Mouse (Mus musculus) liver, postnatal 0 days (tissue): ENCODE data around the gene Edn2. TPM values are rescaled to one million over a fixed set of nuclear protein-coding genes. Genes with fewer than 3 reads are reported as not detected.

Experiments
- ATAC-seq: fragments of 200-750 bp; cut with Nextera tagmentation; 2 replicates; pipeline ENCODE4 v1.8.0; 2017; ENCODE audit warnings: mild to moderate bottlenecking, moderate library complexity
- DNase-seq: peaks from one replicate; pipeline ENCODE4 v3.0.0-alpha.2; 2016
- H3K27ac ChIP-seq: fragments of 300-500 bp; sonication (generic); 2 replicates; pipeline ENCODE4 v1.5.1; 2014; ENCODE audit warnings: antibody characterized with exemption, moderate library complexity, mild to moderate bottlenecking, low read depth
- H3K27me3 ChIP-seq: fragments of 300-500 bp; sonication (generic); 2 replicates; pipeline ENCODE4 v1.6.1; 2014; ENCODE audit warnings: low read length, control low read depth, mixed read lengths; ENCODE audit not compliant: insufficient read depth
- H3K36me3 ChIP-seq: fragments of 300-500 bp; sonication (generic); replicated peaks from 2 replicates; pipeline ENCODE4 v1.6.1; 2014; ENCODE audit warnings: mild to moderate bottlenecking, control low read depth, low read length, moderate library complexity, mixed read lengths; ENCODE audit not compliant: insufficient read depth
- H3K4me1 ChIP-seq: fragments of 300-500 bp; sonication (generic); 2 replicates; pipeline ENCODE4 v1.6.1; 2014; ENCODE audit warnings: antibody characterized with exemption, mild to moderate bottlenecking, control low read depth; ENCODE audit not compliant: insufficient read depth
- H3K4me2 ChIP-seq: fragments of 300-500 bp; sonication (generic); 2 replicates; pipeline ENCODE4 v1.6.1; 2014; ENCODE audit warnings: low read depth, mild to moderate bottlenecking, low read length, moderate library complexity, mixed read lengths
- H3K4me3 ChIP-seq: fragments of 300-500 bp; sonication (generic); 2 replicates; pipeline ENCODE4 v1.5.1; 2014; ENCODE audit warnings: low read depth, low read length
- H3K9ac ChIP-seq: fragments of 300-500 bp; sonication (generic); replicated peaks from 2 replicates; pipeline ENCODE4 v1.6.1; 2014; ENCODE audit warnings: mild to moderate bottlenecking, moderate library complexity
- H3K9me3 ChIP-seq: fragments of 300-500 bp; sonication (generic); 2 replicates; pipeline ENCODE4 v1.6.1; 2016; ENCODE audit warnings: mild to moderate bottlenecking, control low read depth, low read length, mixed read lengths
- CTCF ChIP-seq: sonication (generic); IDR thresholded peaks from 2 replicates; pipeline ENCODE4 v1.5.1; 2016; ENCODE audit warnings: antibody characterized with exemption, low read depth
- EP300 ChIP-seq: IDR thresholded peaks from 2 replicates; pipeline ENCODE4 v1.6.1; 2016; ENCODE audit warnings: antibody characterized with exemption, low read depth, mild to moderate bottlenecking
- WGBS: fragments of 180-500 bp; shearing (Covaris S2); extraction: QIAGEN DNeasy Blood & Tissue Kit; methylation state at CpG from one replicate; pipeline ENCODE4 v1.1.7; 2014; ENCODE audit not compliant: insufficient replicate concordance; 5-methylcytosine and 5-hydroxymethylcytosine counted together
- polyA plus RNA-seq: library from polyadenylated mRNA; unstranded; fragments of >200 nt; fragmentation: Nextera tagmentation; extraction: Ambion mirVana; gene quantifications from 2 replicates; pipeline ENCODE4 v1.2.1, GENCODE M21; 2015

Edn2 gene
- polyA plus RNA-seq, 1 experiment from 2014 or later: 0.07 TPM

- Histone ChIP-seq H3K4me1 (no peaks in the 10 kb centered on the region), H3K27me3 (peaks cover 2% of the 10 kb centered on the region; the same call in 1 of the 2 replicates), H3K36me3 (no peaks in the 10 kb centered on the region), H3K27ac (no peak overlapping the region), H3K4me2 (no peak overlapping the region), H3K9ac (no peak overlapping the region), H3K4me3 (no peak overlapping the region), H3K9me3 (no peaks in the 10 kb centered on the region)
- no peak for ATAC-seq
- WGBS: 53% methylated on average over 10 of the region's 10 CpGs
- TF ChIP-seq CTCF (no peak), EP300 (no peak)
- no peak for DNase-seq
Measured at GRCm38 (mm10) chr4:120188651-120189161, 27.7 kb downstream of the Edn2 start.

GRCm38 (mm10) chr4:120189941-120190340 is 28.9 kb downstream of the Edn2 start:
- Histone ChIP-seq H3K4me3 (no peak overlapping the region), H3K4me2 (no peak overlapping the region), H3K36me3 (no peaks in the 10 kb centered on the region), H3K4me1 (no peaks in the 10 kb centered on the region), H3K9me3 (no peaks in the 10 kb centered on the region), H3K9ac (no peak overlapping the region), H3K27ac (no peak overlapping the region), H3K27me3 (peaks cover 2% of the 10 kb centered on the region; the same call in 1 of the 2 replicates)
- WGBS: 32% methylated on average over 2 of the region's 2 CpGs
- TF ChIP-seq CTCF (no peak), EP300 (no peak)
- ATAC-seq (no peak), DNase-seq (no peak)

- DNase-seq (no peak), ATAC-seq (no peak)
- Histone ChIP-seq H3K4me1 (no peaks in the 10 kb centered on the region), H3K27me3 (peaks cover 2% of the 10 kb centered on the region; the same call in 1 of the 2 replicates), H3K4me3 (no peak overlapping the region), H3K9me3 (no peaks in the 10 kb centered on the region), H3K27ac (no peak overlapping the region), H3K4me2 (no peak overlapping the region), H3K36me3 (no peaks in the 10 kb centered on the region), H3K9ac (no peak overlapping the region)
- TF ChIP-seq EP300 (no peak), CTCF (no peak)
- 68% methylated on average over 2 of the region's 2 CpGs for WGBS
Measured at GRCm38 (mm10) chr4:120191987-120192386, 31.0 kb downstream of the Edn2 start.

- no peaks in the 10 kb centered on the region for H3K36me3 ChIP-seq
- no peak overlapping the region for H3K9ac ChIP-seq
- no peaks in the 10 kb centered on the region for H3K4me1 ChIP-seq
- DNase-seq: no peak
- H3K4me2 ChIP-seq: no peak overlapping the region
- TF ChIP-seq EP300 (no peak), CTCF (no peak)
- no peak overlapping the region for H3K4me3 ChIP-seq
- WGBS: 78% methylated on average over 5 of the region's 5 CpGs
- no peaks in the 10 kb centered on the region for H3K27me3 ChIP-seq
- no peaks in the 10 kb centered on the region for H3K9me3 ChIP-seq
- H3K27ac ChIP-seq: no peak overlapping the region
- ATAC-seq: no peak
Measured at GRCm38 (mm10) chr4:120194026-120194425, 33.0 kb downstream of the Edn2 start.

- TF ChIP-seq EP300 (no peak), CTCF (no peak)
- H3K9me3 ChIP-seq: no peaks in the 10 kb centered on the region
- H3K27ac ChIP-seq: no peak overlapping the region
- H3K36me3 ChIP-seq: no peaks in the 10 kb centered on the region
- DNase-seq (no peak), ATAC-seq (no peak)
- H3K27me3 ChIP-seq: no peaks in the 10 kb centered on the region
- H3K4me2 ChIP-seq: no peak overlapping the region
- H3K9ac ChIP-seq: no peak overlapping the region
- H3K4me1 ChIP-seq: no peaks in the 10 kb centered on the region
- no peak overlapping the region for H3K4me3 ChIP-seq
Measured at GRCm38 (mm10) chr4:120194965-120195364, 34.0 kb downstream of the Edn2 start.

- WGBS: 45% methylated on average over 9 of the region's 9 CpGs
- H3K4me2 ChIP-seq: no peak overlapping the region
- no peak overlapping the region for H3K4me3 ChIP-seq
- DNase-seq (no peak), ATAC-seq (no peak)
- TF ChIP-seq CTCF (no peak), EP300 (no peak)
- H3K36me3 ChIP-seq: no peaks in the 10 kb centered on the region
- no peak overlapping the region for H3K9ac ChIP-seq
- H3K9me3 ChIP-seq: no peaks in the 10 kb centered on the region
- no peak overlapping the region for H3K27ac ChIP-seq
- no peaks in the 10 kb centered on the region for H3K27me3 ChIP-seq
- 0 out of 2 replicates have a peak, but pooled peaks cover under 1% of the 10 kb centered on the region for H3K4me1 ChIP-seq
Measured at GRCm38 (mm10) chr4:120199184-120199885, 38.3 kb downstream of the Edn2 start.
